Mouse (Mus musculus) sigmoid colon, adult 10 weeks (tissue): ENCODE results near the gene Mrgprb4. TPM values are rescaled to one million over a fixed set of nuclear protein-coding genes. Genes with fewer than 3 reads are reported as not detected.

ENCODE experiments used
- polyA plus RNA-seq: library from polyadenylated mRNA; stranded (reverse); fragments of 350-450 nt; fragmentation: Illumina TruSeq; extraction: RNeasy Lipid Tissue Mini Kit (QIAGEN cat#74804); gene quantifications from one replicate; pipeline ENCODE4 v1.2.3, GENCODE M21; 2014; ENCODE audit warnings: low read depth, low replicate concordance

Gene Mrgprb4
- not detected for polyA plus RNA-seq

GRCm38 (mm10) chr7:48199188-48199587 is at the start of gene Mrgprb4:
Gene Mrgprb4, minus strand, starts transcription at chr7:48199288.

GRCm38 (mm10) chr7:48168919-48169318 is 30.2 kb downstream of the Mrgprb4 start, which contains the start of gene Mrgprb5:
Gene Mrgprb5, minus strand, starts transcription at chr7:48169019.

Other genes starting within 250 kb of the Mrgprb4 start
- not detected for gene Mrgpra4, start 217.2 kb downstream of the Mrgprb4 start, polyA plus RNA-seq
- gene Mrgprx1, start 171.7 kb downstream of the Mrgprb4 start, polyA plus RNA-seq = not detected
- gene Mrgprb5, start 30.3 kb downstream of the Mrgprb4 start, polyA plus RNA-seq = not detected
- not detected for gene Mrgprb8, start 189.2 kb upstream of the Mrgprb4 start, polyA plus RNA-seq